Mouse (Mus musculus): ENCODE measurements around the gene Osbp2. TPM values are rescaled to one million over a fixed set of nuclear protein-coding genes. Genes with fewer than 3 reads are reported as not detected.
"Not testable (repeated sequence)": the region's sequence is repeated elsewhere in the genome, so short reads cannot be mapped to it uniquely, and the experiment has no call there.

Gene Osbp2
- polyA plus RNA-seq (2015; fragmentation: Nextera tagmentation; extraction: Ambion mirVana) = 33.5 and 36.2 TPM in 2 replicates

- H3K9ac ChIP-seq = peak within 1 kb of the TSS; percentile 57
- no peak within 1 kb of the TSS for H3K27ac ChIP-seq
- peaks cover 15% of the 10 kb centered on the region for H3K4me1 ChIP-seq
- ATAC-seq (replicated peaks) = peak; percentile 94
- peak within 1 kb of the TSS; percentile 53 for H3K4me3 ChIP-seq
- no peaks in the 10 kb centered on the region for H3K9me3 ChIP-seq
- H3K36me3 ChIP-seq (replicated peaks) = no peaks in the 10 kb centered on the region
- peak within 1 kb of the TSS; percentile 80 for H3K4me2 ChIP-seq
- 3% methylated on average over 58 of the region's 58 CpGs for WGBS
- peaks cover 5% of the 10 kb centered on the region; the same call in 1 of the 2 replicates for H3K27me3 ChIP-seq (replicated peaks)
Observed at GRCm38 (mm10) chr11:3863454-3864112, at the start of gene Osbp2. Gene Osbp2, minus strand, starts transcription at chr11:3863903.

GRCm38 (mm10) chr11:3912875-3913271, 49.2 kb upstream of the Osbp2 start:
- Histone ChIP-seq H3K4me2 (peak overlapping the region; percentile 97), H3K4me1 (peaks cover 49% of the 10 kb centered on the region), H3K27ac (peak overlapping the region; percentile 83), H3K27me3 (replicated peaks) (0 out of 2 replicates have a peak, but pooled peaks cover 4% of the 10 kb centered on the region), H3K4me3 (peak overlapping the region; percentile 73), H3K9ac (peak overlapping the region; percentile 65), H3K9me3 (no peaks in the 10 kb centered on the region), H3K36me3 (replicated peaks) (no peaks in the 10 kb centered on the region)
- ATAC-seq (replicated peaks) = no peak; the same call in 1 of the 2 replicates
- 1% methylated on average over 16 of the region's 16 CpGs for WGBS

- Histone ChIP-seq H3K9me3 (no peaks in the 10 kb centered on the region), H3K27me3 (replicated peaks) (0 out of 2 replicates have a peak, but pooled peaks cover 4% of the 10 kb centered on the region), H3K36me3 (replicated peaks) (no peaks in the 10 kb centered on the region), H3K27ac (peak overlapping the region; percentile 83), H3K4me2 (peak overlapping the region; percentile 97), H3K9ac (peak overlapping the region; percentile 65), H3K4me3 (peak overlapping the region; percentile 73), H3K4me1 (peaks cover 49% of the 10 kb centered on the region)
- ATAC-seq (replicated peaks) = peak; percentile 22
- 10% methylated on average over 19 of the region's 19 CpGs for WGBS
Observed at GRCm38 (mm10) chr11:3912100-3912874, 48.6 kb upstream of the Osbp2 start.

GRCm38 (mm10) chr11:3911440-3911839, 47.7 kb upstream of the Osbp2 start:
- WGBS = 87% methylated on average over 6 of the region's 6 CpGs
- not testable (repeated sequence) for H3K36me3 ChIP-seq (replicated peaks); H3K9me3 ChIP-seq; H3K27ac ChIP-seq; H3K27me3 ChIP-seq (replicated peaks); ATAC-seq (replicated peaks)
- Histone ChIP-seq H3K9ac (peak overlapping the region; percentile 11; the same call in 1 of the 2 replicates), H3K4me3 (peak overlapping the region; percentile 73), H3K4me1 (peaks cover 49% of the 10 kb centered on the region), H3K4me2 (peak overlapping the region; percentile 97)

- no peak overlapping the region for H3K27ac ChIP-seq
- H3K9ac ChIP-seq = peak overlapping the region; percentile 11; the same call in 1 of the 2 replicates
- WGBS = 53% methylated on average over 5 of the region's 5 CpGs
- no peaks in the 10 kb centered on the region for H3K9me3 ChIP-seq
- H3K4me2 ChIP-seq = peak overlapping the region; percentile 97
- ATAC-seq (replicated peaks) = no peak
- H3K27me3 ChIP-seq (replicated peaks) = no peaks in the 10 kb centered on the region
- peak overlapping the region; percentile 73 for H3K4me3 ChIP-seq
- 0 out of 2 replicates have a peak, but pooled peaks cover 2% of the 10 kb centered on the region for H3K36me3 ChIP-seq (replicated peaks)
- H3K4me1 ChIP-seq = peaks cover 49% of the 10 kb centered on the region
Observed at GRCm38 (mm10) chr11:3910513-3911310, 47.0 kb upstream of the Osbp2 start.

- Histone ChIP-seq H3K27me3 (replicated peaks) (no peaks in the 10 kb centered on the region), H3K9ac (no peak overlapping the region), H3K4me3 (no peak overlapping the region), H3K4me1 (peaks cover 47% of the 10 kb centered on the region), H3K9me3 (no peaks in the 10 kb centered on the region), H3K4me2 (no peak overlapping the region), H3K36me3 (replicated peaks) (0 out of 2 replicates have a peak, but pooled peaks cover 2% of the 10 kb centered on the region), H3K27ac (no peak overlapping the region)
- 90% methylated on average over 4 of the region's 4 CpGs for WGBS
- ATAC-seq (replicated peaks) = no peak
Observed at GRCm38 (mm10) chr11:3909236-3909635, 45.5 kb upstream of the Osbp2 start.

GRCm38 (mm10) chr11:3905446-3905845, 41.7 kb upstream of the Osbp2 start:
- ATAC-seq (replicated peaks) = no peak
- Histone ChIP-seq H3K27ac (no peak overlapping the region), H3K36me3 (replicated peaks) (0 out of 2 replicates have a peak, but pooled peaks cover 2% of the 10 kb centered on the region), H3K4me1 (peaks cover 20% of the 10 kb centered on the region), H3K4me3 (no peak overlapping the region), H3K27me3 (replicated peaks) (no peaks in the 10 kb centered on the region), H3K9me3 (no peaks in the 10 kb centered on the region), H3K9ac (no peak overlapping the region), H3K4me2 (no peak overlapping the region)
- 100% methylated on average over 1 of the region's 1 CpGs for WGBS

GRCm38 (mm10) chr11:3904673-3905072, 41.0 kb upstream of the Osbp2 start:
- ATAC-seq (replicated peaks) = no peak
- H3K4me2 ChIP-seq = no peak overlapping the region
- H3K27me3 ChIP-seq (replicated peaks) = no peaks in the 10 kb centered on the region
- H3K9ac ChIP-seq = no peak overlapping the region
- WGBS = 88% methylated on average over 6 of the region's 6 CpGs
- no peak overlapping the region for H3K27ac ChIP-seq
- H3K36me3 ChIP-seq (replicated peaks) = 0 out of 2 replicates have a peak, but pooled peaks cover 2% of the 10 kb centered on the region
- peaks cover 18% of the 10 kb centered on the region for H3K4me1 ChIP-seq
- no peaks in the 10 kb centered on the region for H3K9me3 ChIP-seq
- no peak overlapping the region for H3K4me3 ChIP-seq

GRCm38 (mm10) chr11:3903046-3903445, 39.3 kb upstream of the Osbp2 start:
- ATAC-seq (replicated peaks) = no peak
- Histone ChIP-seq H3K27me3 (replicated peaks) (no peaks in the 10 kb centered on the region), H3K9ac (no peak overlapping the region), H3K4me1 (peaks cover 11% of the 10 kb centered on the region; the same call in 1 of the 2 replicates), H3K4me3 (no peak overlapping the region), H3K9me3 (no peaks in the 10 kb centered on the region), H3K4me2 (no peak overlapping the region), H3K36me3 (replicated peaks) (0 out of 2 replicates have a peak, but pooled peaks cover 5% of the 10 kb centered on the region), H3K27ac (no peak overlapping the region)
- 83% methylated on average over 5 of the region's 5 CpGs for WGBS

- Histone ChIP-seq H3K4me3 (no peak overlapping the region), H3K27ac (no peak overlapping the region), H3K4me2 (no peak overlapping the region), H3K36me3 (replicated peaks) (0 out of 2 replicates have a peak, but pooled peaks cover 9% of the 10 kb centered on the region), H3K9ac (no peak overlapping the region), H3K27me3 (replicated peaks) (no peaks in the 10 kb centered on the region), H3K4me1 (peaks cover 11% of the 10 kb centered on the region; the same call in 1 of the 2 replicates), H3K9me3 (no peaks in the 10 kb centered on the region)
- ATAC-seq (replicated peaks) = no peak
- WGBS = 90% methylated on average over 3 of the region's 3 CpGs
Observed at GRCm38 (mm10) chr11:3902516-3902915, 38.8 kb upstream of the Osbp2 start.

GRCm38 (mm10) chr11:3900296-3900695, 36.6 kb upstream of the Osbp2 start:
- WGBS = 88% methylated on average over 6 of the region's 6 CpGs
- Histone ChIP-seq H3K9me3 (no peaks in the 10 kb centered on the region), H3K4me3 (no peak overlapping the region), H3K36me3 (replicated peaks) (peaks cover 14% of the 10 kb centered on the region; the same call in 1 of the 2 replicates), H3K9ac (no peak overlapping the region), H3K4me1 (peaks cover 17% of the 10 kb centered on the region), H3K4me2 (0 out of 2 replicates have a peak overlapping the region, but pooled peaks have one; percentile 5), H3K27me3 (replicated peaks) (no peaks in the 10 kb centered on the region), H3K27ac (no peak overlapping the region)
- no peak for ATAC-seq (replicated peaks)
